Mouse (Mus musculus) common myeloid progenitor, adult 5-6 weeks (primary cell): ENCODE measurements around the gene Gm17482. TPM values are rescaled to one million over a fixed set of nuclear protein-coding genes. Genes with fewer than 3 reads are reported as not detected.
"Not testable (repeated sequence)": the region's sequence is repeated elsewhere in the genome, so short reads cannot be mapped to it uniquely, and the experiment has no call there.

Experiments used
- ATAC-seq: replicated peaks from 2 replicates; pipeline ENCODE4 v1.8.0; 2016; ENCODE audit warnings: low read depth, mild to moderate bottlenecking, moderate TSS enrichment, inconsistent platforms; ENCODE audit not compliant: poor library complexity, severe bottlenecking
- total RNA-seq: library from RNA; stranded (forward); fragments of 200-1000, 187-1606 nt; gene quantifications from 2 replicates; pipeline ENCODE4 v1.2.3, GENCODE M21; 2017

Gene Gm17482
- total RNA-seq = not detected in 2 replicates

DNA sequence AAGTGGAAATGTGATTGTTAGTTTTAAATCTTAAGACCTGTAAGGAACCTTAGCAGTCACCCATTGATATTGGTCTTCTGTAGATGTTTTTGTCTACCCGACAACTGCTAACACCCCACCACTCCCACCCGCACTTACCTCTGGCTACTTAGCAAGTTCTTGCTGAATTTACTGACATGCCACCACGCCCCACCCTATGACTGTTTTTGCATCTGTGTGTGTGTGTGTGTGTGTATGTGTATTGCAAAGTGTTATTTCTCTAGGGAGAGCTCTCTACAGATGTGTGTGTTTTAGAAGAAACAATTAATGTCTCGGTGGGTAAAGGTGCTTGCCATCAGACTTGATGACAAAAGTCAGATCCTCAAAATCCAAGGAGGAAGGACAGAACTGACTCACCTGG, at the start of gene Gm17482:
Gene Gm17482 (plus strand): TSS at position 301 of the 400 bp plus-strand sequence.
- ATAC-seq = no peak

DNA sequence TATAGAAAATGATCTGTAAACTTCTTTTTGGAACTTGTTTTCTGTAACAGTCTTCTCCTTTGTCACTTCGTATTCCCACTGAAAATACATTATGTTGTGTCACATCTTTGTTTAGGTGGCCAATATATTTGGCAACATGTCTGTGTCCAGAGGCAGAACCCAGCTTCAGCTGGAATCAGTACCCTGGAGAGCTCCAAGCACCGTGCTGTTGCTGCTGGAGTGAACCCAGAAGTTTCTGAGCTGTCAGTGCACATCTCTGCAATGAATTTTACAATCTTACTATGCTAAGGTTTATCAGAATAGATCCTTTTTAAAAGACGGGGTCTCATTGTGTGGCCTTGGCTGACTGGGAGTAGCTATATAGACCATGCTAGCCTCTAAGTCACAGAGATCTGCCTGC, 48.3 kb upstream of the Gm17482 start:
- peak; percentile 68; the same call in 1 of the 2 replicates for ATAC-seq

DNA sequence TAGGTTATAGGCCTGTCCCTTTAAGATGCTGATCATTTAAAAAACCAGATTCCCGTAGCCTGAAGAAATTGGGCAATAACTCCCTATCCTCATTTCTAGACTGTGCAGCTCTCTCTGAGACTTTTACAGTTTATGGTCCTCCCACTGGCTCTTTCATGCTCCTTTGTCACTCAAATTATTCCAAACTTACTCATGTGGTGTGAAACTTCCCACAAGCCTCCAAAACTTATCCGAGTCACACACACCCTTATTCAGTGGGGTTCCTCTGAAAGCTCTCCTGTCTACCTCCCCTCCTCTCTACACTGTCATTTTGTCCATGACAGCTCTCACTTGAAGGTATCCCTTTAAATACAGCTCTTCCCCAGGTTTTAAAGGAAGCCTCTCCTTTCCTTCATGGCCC, 46.0 kb upstream of the Gm17482 start:
- ATAC-seq = no peak

DNA sequence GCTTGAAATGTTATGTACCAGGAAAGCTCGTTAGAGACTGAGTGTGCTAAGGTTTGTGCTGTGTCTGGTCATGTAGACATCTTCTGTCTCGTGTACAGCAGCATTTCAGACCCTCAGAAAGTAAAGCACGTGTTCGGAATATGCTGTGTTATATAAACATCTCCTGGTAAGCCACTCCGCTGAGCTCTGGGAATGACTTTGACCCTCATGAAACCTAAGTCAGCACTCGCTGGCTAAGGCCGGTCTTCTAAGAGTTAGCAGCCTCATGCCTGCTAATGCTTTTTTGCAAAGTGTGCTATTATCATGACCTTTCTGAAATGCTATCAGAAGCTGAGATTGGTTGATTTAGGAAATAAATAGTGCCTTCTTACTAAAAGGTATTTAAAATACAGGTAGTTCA, 36.0 kb upstream of the Gm17482 start:
- no peak for ATAC-seq

DNA sequence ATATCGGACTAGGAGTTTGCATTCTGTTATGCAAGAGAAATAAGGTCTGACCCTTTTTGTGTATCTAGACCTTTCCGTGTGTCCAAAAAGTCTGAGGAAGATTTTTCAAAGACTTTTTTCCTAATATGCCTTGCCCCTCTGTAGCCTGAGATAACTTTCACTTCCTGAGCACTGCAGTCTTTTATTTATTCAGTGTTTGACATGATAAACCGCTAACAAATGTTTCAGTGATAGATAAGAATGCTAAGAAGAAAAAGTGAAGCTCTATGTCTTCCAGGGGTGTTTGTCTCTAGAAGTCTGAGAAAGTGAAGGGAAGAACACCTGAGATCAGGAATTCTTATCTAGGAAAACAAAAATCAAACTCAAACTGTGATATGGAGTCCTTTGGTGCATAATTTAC, 26.4 kb upstream of the Gm17482 start:
- no peak for ATAC-seq

DNA sequence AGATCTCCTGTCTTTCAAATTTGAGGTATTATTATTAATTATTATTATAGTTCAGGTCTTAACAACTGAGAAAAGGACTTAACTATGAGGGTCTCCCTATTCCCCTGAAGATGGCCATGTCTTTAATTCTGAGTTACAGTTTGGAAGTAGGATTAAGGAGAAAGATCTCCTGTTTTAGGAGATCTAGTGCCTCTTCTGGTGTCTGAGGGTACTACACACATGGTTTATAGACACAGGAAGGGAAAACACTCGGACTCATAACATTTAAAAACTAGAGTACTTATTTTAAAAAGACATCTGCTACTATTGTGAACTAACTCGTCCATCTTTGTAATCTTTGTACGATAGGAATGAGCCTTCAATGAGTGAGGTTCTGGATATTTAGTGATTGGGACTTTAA, 24.1 kb upstream of the Gm17482 start:
- no peak for ATAC-seq

DNA sequence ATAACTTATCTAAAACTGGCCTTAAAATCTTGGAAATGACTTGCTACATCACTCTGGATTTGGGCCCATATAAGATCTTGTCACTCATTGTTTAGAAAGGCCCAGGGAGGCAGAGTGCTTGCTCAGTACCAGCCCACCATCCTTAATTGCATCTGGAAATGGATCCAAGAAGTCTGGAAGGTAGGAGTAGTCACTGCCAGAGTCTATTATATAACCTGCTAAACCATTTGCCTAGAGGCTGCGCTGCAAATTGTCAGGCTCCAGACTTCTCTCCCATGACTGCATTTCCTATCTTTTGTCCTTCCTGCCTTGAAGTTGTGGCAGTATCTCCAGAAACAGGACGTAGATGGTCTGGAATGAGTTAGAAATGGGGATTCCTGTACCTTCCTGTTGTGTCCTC, 17.0 kb upstream of the Gm17482 start:
- no peak for ATAC-seq

DNA sequence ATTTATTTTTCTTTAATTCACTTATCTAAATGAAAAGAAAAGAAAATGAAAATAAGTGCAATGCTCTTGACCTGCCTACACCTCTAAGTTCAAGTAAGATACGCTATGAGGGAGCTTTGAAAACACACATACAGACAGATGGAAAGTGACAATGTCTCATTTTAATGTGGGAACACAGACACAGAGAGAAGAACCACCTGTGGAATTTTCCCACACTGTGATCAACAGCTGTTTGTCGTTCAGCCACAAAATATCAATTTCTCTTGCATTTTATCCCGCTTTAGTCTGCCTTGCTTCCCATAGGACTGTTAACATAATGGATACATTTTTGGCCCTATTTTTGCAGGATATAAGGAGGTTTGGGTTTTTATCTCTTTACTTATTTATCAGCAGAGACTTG, 16.3 kb upstream of the Gm17482 start:
- no peak for ATAC-seq

DNA sequence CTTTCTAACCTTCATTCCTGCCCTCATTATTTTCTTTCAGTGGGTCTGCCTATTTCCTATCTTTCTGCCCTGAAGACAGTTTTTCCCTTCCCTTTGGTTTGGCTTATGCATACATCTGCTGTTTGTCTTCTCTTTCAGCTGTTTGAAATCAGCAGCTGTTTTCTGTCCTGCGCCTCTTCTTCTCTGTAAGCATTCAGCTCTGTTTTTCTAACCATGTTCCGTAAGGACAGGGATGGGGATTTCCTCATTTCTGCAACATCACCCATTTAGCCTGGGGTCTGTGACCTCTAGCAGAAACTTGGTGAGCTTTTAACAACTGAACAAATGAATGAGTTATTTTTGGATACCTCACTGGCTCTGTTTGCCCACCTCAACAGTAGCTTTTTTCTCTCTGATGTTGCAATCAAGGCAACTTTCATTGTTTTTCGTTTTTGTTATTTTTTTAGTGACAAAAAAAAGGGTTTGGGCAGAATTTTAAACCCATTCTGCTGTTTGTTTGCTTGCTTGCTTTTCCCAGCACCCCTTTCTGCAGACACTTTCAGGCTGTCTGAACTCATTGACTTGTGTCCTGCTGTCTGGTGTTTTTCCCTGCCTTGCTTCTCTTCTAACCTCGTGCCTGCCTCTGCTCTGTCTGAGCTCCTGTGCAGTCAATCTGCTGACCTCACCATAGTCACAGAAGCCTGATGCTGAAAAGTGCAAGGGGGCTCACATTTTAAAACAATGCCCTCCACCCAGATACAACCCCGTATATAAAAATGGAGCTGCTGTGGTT, 14.8 kb upstream of the Gm17482 start:
- ATAC-seq = no peak

DNA sequence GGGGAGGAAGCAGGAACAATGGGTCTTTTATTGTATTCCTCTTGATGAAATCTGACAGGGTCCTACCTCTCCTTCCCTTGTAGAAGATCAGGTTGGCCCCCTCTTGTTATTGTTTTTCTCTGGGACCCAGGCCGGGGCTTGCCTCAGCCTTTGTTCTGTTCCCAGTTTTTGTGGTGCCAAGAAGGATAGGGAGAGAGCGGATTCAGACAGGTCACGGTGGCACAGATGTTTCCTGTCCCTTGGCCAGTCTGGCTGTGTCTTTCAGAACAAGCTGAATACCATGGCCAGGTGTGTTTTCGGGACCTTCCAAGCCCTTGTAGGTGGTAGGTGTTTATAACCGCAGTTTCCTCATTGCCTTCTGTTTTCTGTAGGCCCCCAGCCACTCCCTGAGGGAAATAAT, 14.0 kb upstream of the Gm17482 start:
- ATAC-seq = no peak

DNA sequence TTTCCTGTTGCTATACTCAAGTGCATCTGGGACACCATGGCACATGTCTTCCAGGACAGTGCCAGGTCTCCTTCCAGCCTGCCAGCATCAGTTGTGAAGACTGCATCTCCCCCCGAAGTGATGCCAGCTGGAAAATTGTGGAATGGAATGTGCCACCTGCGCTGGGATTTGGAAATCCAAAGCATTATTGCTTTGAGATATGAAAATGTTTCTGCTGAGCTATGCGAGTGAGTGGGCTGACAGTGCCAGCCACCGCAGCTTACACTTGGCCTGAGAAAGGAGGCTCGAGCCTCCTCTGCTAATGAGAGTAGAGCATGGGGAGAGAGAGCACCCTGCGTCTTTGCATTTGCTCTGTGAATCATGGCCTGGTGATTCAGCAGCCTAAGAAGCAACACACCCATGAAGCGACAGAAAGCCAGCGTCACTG, 5.9 kb upstream of the Gm17482 start:
- no peak for ATAC-seq

DNA sequence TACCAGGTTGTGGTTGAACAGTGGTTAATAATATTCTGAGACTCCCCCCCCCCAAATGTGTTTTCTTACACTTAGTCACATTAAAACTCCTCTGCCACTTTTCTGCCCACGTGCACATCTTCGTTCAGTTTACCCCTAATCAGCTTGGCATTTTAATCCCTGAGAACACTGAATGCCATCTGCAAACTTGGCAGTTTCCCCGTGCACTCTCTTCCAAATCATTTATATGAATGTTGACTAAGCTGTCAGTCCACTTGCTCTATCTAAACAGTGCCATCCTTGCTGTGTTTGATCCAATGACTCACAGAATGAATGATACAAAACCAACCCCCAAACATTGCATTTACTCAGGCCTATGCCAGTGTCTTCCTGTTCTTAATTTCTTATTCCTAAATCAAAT, 1.6 kb upstream of the Gm17482 start:
- ATAC-seq = no peak

DNA sequence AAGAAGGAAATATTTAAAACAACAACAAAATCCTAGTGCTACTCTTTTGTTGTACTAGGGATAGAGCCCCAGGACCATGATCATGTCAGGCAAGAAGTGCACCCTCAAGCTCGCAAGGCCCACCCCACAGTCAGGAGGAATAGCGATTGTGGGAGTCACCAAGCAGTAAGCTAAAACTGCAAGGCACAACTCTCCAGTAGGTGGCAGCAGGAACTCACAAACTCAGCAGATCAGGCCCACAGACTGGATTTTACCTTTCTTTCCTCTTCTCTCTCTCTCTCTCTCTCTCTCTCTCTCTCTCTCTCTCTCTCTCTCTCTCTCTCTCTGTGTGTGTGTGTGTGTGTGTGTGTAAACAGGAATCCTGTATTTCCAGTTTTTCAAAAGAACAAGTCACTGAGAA, 386 bp downstream of the Gm17482 start:
- peak; percentile 90 for ATAC-seq

DNA sequence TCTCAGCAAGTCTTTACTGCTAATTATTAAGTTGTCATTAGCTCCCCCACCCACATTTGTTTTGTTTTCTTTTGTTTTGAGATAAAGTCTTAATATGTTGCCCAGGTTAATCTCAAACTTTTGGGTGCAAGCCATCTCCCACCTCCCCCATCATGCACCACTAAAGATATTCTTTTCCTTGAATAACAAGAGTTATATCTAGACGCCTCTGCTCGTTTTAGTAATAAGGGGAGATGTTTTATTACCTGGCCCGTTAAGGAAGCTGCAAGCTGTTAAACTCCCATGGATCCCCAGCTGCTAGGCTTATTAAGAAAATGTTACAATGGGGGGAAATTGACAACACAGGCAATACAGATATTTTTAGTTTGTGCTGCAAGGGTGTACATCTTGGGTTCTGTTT, 3.4 kb downstream of the Gm17482 start:
- ATAC-seq = no peak

DNA sequence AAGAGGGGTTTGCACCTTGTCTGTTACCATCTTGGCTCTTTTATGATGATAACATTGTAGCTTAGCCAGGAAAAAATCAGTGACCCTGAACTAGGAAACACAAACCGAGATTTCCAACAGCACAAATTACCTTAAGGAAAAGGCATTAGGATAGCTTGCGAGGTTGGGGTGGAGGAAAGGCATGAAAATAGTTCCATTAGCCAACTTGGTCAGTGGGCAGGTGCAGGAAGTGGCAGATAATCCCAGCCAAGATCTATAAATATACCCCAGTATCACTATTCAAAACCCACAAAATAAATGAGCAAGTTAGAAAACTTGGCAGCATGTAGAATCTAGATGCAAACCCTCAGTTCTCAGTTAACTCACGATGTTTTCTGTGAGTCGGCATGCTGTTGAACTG, 4.7 kb downstream of the Gm17482 start:
- ATAC-seq = no peak

DNA sequence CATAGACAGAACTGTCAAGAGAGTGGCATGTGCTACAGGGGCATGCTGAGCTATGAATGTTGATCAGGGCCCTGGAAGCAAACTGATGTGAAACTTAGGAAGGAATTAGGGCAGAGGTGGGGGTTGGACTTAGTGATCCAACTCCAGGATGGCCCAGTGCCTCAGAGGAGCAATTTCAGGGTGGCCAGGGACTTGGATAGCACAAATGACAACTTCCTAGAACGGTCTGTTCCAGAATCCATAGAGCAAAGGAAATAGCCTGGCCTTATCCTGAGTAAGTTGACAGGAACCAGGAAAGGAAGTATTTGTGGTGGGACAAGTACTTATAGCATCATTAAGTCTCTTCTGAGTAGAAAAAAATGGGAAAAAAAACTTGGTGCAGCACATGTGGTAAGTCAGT, 5.4 kb downstream of the Gm17482 start:
- ATAC-seq = no peak

DNA sequence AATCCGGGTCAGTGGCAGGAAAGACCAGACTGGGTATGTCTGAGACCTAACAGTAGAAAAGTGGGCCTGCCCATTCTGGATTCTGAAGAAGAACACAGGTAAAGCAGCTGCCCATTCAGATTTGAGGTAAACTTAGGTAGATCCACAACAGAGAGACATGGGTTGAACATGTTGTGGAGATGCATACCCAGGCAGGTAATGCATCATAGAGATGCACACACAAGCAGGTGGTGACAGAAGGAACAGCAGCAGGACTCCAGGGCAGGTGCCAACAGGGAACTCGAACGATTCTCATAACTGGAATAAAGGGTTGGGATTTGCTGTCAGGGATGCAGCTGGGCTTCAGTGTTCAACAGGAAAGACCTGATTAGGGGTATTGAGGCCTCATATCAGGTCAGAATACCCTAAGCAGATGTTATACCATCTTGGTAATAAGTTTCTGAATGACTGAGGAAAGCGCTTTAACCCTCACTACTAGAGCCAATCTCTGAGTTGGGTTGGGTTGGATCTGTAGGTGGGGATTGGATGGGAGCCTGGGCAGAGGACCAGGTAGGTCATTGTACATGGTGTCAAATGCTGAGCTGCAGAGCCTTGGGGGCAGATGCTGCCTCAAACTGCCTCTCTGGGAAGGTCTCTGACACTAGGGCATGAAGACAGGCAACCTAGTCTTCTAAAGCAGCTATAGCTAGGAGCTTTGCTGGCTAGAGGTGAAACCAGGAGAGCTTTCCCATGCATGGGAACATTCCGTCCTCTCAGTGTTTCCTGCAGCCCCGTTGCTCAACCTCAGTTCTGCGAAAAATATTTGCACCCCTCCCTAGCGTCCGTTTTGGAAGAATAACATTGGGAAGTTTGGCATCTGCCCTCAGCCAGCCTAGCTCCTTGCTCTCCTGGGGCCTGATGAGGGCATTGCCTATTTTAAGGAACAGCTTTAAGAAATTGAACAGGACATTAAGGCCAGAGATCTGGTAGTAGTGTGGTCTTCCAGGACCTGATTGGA, 11.2 kb downstream of the Gm17482 start:
- no peak for ATAC-seq

DNA sequence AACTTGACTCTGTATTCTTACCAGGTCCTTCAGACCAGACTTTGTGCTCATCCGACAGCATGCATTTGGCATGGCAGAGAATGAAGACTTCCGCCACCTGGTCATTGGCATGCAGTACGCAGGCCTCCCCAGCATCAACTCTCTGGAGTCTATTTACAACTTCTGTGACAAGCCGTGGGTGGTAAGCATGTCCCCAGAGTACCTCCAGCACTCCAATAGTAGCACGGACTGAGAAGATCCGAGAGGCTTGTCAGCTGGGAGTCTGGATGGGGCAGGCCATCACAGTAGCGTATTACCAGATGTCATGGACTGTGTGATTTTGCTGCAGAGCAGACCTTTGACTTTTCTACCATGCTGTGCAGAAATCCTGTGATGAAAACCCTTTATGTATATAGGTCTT, 12.2 kb downstream of the Gm17482 start:
- no peak for ATAC-seq

DNA sequence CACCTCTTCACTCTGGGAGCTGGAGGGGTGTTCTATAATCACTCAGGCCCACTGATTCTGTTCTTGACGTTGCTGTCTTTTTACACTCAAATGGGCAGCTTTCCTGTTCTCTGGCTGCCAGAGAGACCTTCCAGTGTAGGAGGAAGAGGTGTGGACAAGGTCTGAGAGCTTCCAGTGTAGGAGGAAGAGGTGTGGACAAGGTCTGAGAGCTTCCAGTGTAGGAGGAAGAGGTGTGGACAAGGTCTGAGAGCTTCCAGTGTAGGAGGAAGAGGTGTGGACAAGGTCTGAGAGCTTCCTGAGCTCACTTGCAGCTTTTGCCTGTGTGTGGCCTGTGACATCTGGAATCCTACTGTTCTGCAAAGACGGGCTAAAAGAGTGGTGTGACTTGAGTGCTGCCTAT, 13.3 kb downstream of the Gm17482 start:
- not testable (repeated sequence) for ATAC-seq

DNA sequence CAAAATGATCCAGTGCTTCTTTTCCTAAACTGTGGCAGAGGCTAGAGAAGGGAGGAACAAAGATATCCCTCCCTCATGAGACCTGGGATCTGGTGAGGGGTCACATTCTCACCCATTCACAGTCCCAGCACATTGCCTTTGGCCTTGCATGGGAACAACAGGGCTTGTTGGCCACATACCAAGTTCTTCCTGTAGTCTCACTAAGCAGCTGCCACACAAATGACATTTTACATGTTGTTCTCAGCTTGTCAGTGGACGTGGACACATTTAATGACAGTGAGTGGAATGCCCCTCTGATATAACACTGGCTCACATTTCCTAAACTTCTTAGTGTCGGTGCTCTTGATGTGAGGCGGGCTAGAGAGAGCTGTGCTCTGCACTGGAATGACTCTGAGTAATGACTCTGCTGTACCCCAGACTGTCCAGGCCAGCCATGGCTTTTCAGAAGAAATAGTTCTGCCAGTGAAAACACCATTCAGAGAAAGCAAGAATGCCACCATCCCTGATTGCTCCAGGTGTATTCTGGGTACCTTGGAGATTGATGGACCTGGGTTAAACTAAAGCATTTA, 14.1 kb downstream of the Gm17482 start:
- ATAC-seq = no peak

DNA sequence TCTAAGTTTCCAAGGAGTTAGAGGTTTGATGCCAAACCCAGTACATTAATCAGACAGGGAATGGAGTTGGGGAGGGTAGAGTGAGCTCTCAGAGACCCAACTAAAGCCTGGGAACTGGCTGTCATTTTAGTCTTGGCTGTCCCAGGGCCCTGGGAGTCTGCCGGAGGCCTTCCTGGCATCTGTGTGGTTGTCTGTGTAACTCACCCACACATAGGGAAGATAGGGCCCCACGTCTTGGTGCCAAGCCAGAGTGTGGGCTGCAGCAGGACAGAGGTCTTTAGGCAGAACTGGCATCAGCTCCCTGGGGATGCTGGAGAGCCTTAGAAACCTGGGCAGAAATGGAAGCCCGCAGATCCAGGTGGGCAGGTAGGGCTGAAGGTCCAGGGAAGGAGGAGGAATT, 14.8 kb downstream of the Gm17482 start:
- ATAC-seq = no peak
